Mouse (Mus musculus) forebrain, embryonic 13.5 days (tissue): ENCODE measurements around the gene Gm1043. TPM values are rescaled to one million over a fixed set of nuclear protein-coding genes. Genes with fewer than 3 reads are reported as not detected.

Source experiments
- ATAC-seq: fragments of 200-750 bp; cut with Nextera tagmentation; 2 replicates; pipeline ENCODE4 v1.8.0; 2017
- H3K27ac ChIP-seq: fragments of 300-500 bp; sonication (generic); 2 replicates; pipeline ENCODE4 v1.5.1; 2015; ENCODE audit warnings: inconsistent platforms, mild to moderate bottlenecking, moderate library complexity
- H3K27me3 ChIP-seq: fragments of 300-500 bp; sonication (generic); 2 replicates; pipeline ENCODE4 v1.6.1; 2015; ENCODE audit warnings: mild to moderate bottlenecking, inconsistent platforms
- H3K36me3 ChIP-seq: fragments of 300-500 bp; sonication (generic); 2 replicates; pipeline ENCODE4 v1.6.1; 2015; ENCODE audit warnings: mild to moderate bottlenecking, inconsistent platforms; ENCODE audit not compliant: poor library complexity, severe bottlenecking
- H3K4me1 ChIP-seq: fragments of 300-500 bp; sonication (generic); 2 replicates; pipeline ENCODE4 v1.6.1; 2015; ENCODE audit warnings: inconsistent platforms
- H3K4me2 ChIP-seq: fragments of 300-500 bp; sonication (generic); 2 replicates; pipeline ENCODE4 v1.6.1; 2015; ENCODE audit warnings: inconsistent platforms, mild to moderate bottlenecking, moderate library complexity
- H3K4me3 ChIP-seq: fragments of 300-500 bp; sonication (generic); 2 replicates; pipeline ENCODE4 v1.5.1; 2015; ENCODE audit warnings: mild to moderate bottlenecking, inconsistent platforms
- H3K9ac ChIP-seq: fragments of 300-500 bp; sonication (generic); 2 replicates; pipeline ENCODE4 v1.6.1; 2015; ENCODE audit warnings: mild to moderate bottlenecking, inconsistent platforms
- H3K9me3 ChIP-seq: fragments of 300-500 bp; sonication (generic); replicated peaks from 2 replicates; pipeline ENCODE4 v1.6.1; 2016; ENCODE audit warnings: inconsistent platforms
- WGBS: fragments of 180-500 bp; shearing (Covaris S2); methylation state at CpG from one replicate; pipeline ENCODE4 v1.1.7; 2015; 5-methylcytosine and 5-hydroxymethylcytosine counted together
- polyA plus RNA-seq: library from polyadenylated mRNA; unstranded; fragments of >200 nt; fragmentation: Nextera tagmentation; extraction: Ambion mirVana; gene quantifications from 2 replicates; pipeline ENCODE4 v1.2.1, GENCODE M21; 2015

Gm1043 gene
- polyA plus RNA-seq, 1 experiment from 2014 or later: 0.40 TPM

- Histone ChIP-seq H3K4me1 (no peaks in the 10 kb centered on the region), H3K4me2 (no peak overlapping the region), H3K27ac (no peak overlapping the region), H3K36me3 (no peaks in the 10 kb centered on the region), H3K9me3 (no peaks in the 10 kb centered on the region), H3K9ac (no peak overlapping the region), H3K4me3 (no peak overlapping the region), H3K27me3 (no peaks in the 10 kb centered on the region)
- no peak for ATAC-seq
- 69% methylated on average over 7 of the region's 7 CpGs for WGBS
Observed at GRCm38 (mm10) chr5:37184605-37185004, 99.4 kb downstream of the Gm1043 start.

GRCm38 (mm10) chr5:37190378-37190777, 105.2 kb downstream of the Gm1043 start:
- Histone ChIP-seq H3K9me3 (no peaks in the 10 kb centered on the region), H3K27ac (no peak overlapping the region), H3K4me1 (no peaks in the 10 kb centered on the region), H3K4me2 (no peak overlapping the region), H3K36me3 (no peaks in the 10 kb centered on the region), H3K4me3 (no peak overlapping the region), H3K9ac (no peak overlapping the region), H3K27me3 (0 out of 2 replicates have a peak, but pooled peaks cover 3% of the 10 kb centered on the region)
- WGBS: 80% methylated on average over 5 of the region's 5 CpGs
- no peak for ATAC-seq

- WGBS: 74% methylated on average over 8 of the region's 8 CpGs
- H3K36me3 ChIP-seq: no peaks in the 10 kb centered on the region
- H3K4me3 ChIP-seq: no peak overlapping the region
- H3K9me3 ChIP-seq: no peaks in the 10 kb centered on the region
- H3K4me1 ChIP-seq: peaks cover 26% of the 10 kb centered on the region
- H3K27ac ChIP-seq: no peak overlapping the region
- ATAC-seq: no peak
- no peak overlapping the region for H3K4me2 ChIP-seq
- H3K9ac ChIP-seq: no peak overlapping the region
- H3K27me3 ChIP-seq: 0 out of 2 replicates have a peak, but pooled peaks cover 3% of the 10 kb centered on the region
Observed at GRCm38 (mm10) chr5:37196196-37196595, 111.0 kb downstream of the Gm1043 start.

- no peak for ATAC-seq
- H3K27ac ChIP-seq: no peak overlapping the region
- no peak overlapping the region for H3K4me2 ChIP-seq
- H3K36me3 ChIP-seq: no peaks in the 10 kb centered on the region
- peaks cover 26% of the 10 kb centered on the region for H3K4me1 ChIP-seq
- no peak overlapping the region for H3K9ac ChIP-seq
- H3K27me3 ChIP-seq: 0 out of 2 replicates have a peak, but pooled peaks cover 3% of the 10 kb centered on the region
- WGBS: 76% methylated on average over 10 of the region's 10 CpGs
- H3K4me3 ChIP-seq: no peak overlapping the region
- H3K9me3 ChIP-seq: no peaks in the 10 kb centered on the region
Observed at GRCm38 (mm10) chr5:37196666-37197250, 111.6 kb downstream of the Gm1043 start.

GRCm38 (mm10) chr5:37197423-37197822, 112.3 kb downstream of the Gm1043 start:
- Histone ChIP-seq H3K4me3 (no peak overlapping the region), H3K4me2 (no peak overlapping the region), H3K27me3 (0 out of 2 replicates have a peak, but pooled peaks cover 3% of the 10 kb centered on the region), H3K27ac (no peak overlapping the region), H3K4me1 (peaks cover 26% of the 10 kb centered on the region), H3K9me3 (no peaks in the 10 kb centered on the region), H3K9ac (no peak overlapping the region), H3K36me3 (no peaks in the 10 kb centered on the region)
- no peak for ATAC-seq
- 76% methylated on average over 3 of the region's 3 CpGs for WGBS

GRCm38 (mm10) chr5:37198011-37198688, 113.0 kb downstream of the Gm1043 start:
- peak; percentile 32 for ATAC-seq

GRCm38 (mm10) chr5:37202285-37202684, 117.1 kb downstream of the Gm1043 start:
- Histone ChIP-seq H3K4me1 (peaks cover 15% of the 10 kb centered on the region), H3K27ac (no peak overlapping the region), H3K4me2 (no peak overlapping the region), H3K27me3 (no peaks in the 10 kb centered on the region), H3K9ac (no peak overlapping the region), H3K36me3 (no peaks in the 10 kb centered on the region), H3K4me3 (no peak overlapping the region), H3K9me3 (no peaks in the 10 kb centered on the region)
- WGBS: 31% methylated on average over 1 of the region's 1 CpGs
- no peak for ATAC-seq

More at GRCm38 (mm10) chr5:37198011-37198688, 113.0 kb downstream of the Gm1043 start:
- no peaks in the 10 kb centered on the region for H3K36me3 ChIP-seq
- H3K4me3 ChIP-seq: no peak overlapping the region
- H3K27ac ChIP-seq: peak overlapping the region; percentile 37; the same call in 1 of the 2 replicates
- no peaks in the 10 kb centered on the region for H3K27me3 ChIP-seq
- H3K9ac ChIP-seq: no peak overlapping the region
- no peak overlapping the region for H3K4me2 ChIP-seq
- WGBS: 37% methylated on average over 2 of the region's 2 CpGs
- peaks cover 26% of the 10 kb centered on the region for H3K4me1 ChIP-seq
- H3K9me3 ChIP-seq: no peaks in the 10 kb centered on the region

- Histone ChIP-seq H3K9me3 (no peaks in the 10 kb centered on the region), H3K4me3 (no peak overlapping the region), H3K4me1 (no peaks in the 10 kb centered on the region), H3K27ac (no peak overlapping the region), H3K36me3 (no peaks in the 10 kb centered on the region), H3K27me3 (no peaks in the 10 kb centered on the region), H3K9ac (no peak overlapping the region), H3K4me2 (no peak overlapping the region)
- WGBS: 86% methylated on average over 7 of the region's 7 CpGs
- ATAC-seq: no peak
Observed at GRCm38 (mm10) chr5:37204886-37205285, 119.7 kb downstream of the Gm1043 start.

GRCm38 (mm10) chr5:37205420-37205819, 120.2 kb downstream of the Gm1043 start:
- Histone ChIP-seq H3K27ac (no peak overlapping the region), H3K4me2 (no peak overlapping the region), H3K9me3 (no peaks in the 10 kb centered on the region), H3K4me1 (no peaks in the 10 kb centered on the region), H3K27me3 (no peaks in the 10 kb centered on the region), H3K9ac (no peak overlapping the region), H3K36me3 (no peaks in the 10 kb centered on the region), H3K4me3 (no peak overlapping the region)
- ATAC-seq: no peak
- WGBS: 93% methylated on average over 1 of the region's 1 CpGs

- no peak for ATAC-seq
Observed at GRCm38 (mm10) chr5:37206364-37206763, 121.2 kb downstream of the Gm1043 start.

GRCm38 (mm10) chr5:37212938-37213708, 128.0 kb downstream of the Gm1043 start:
- Histone ChIP-seq H3K27ac (no peak overlapping the region), H3K9me3 (no peaks in the 10 kb centered on the region), H3K36me3 (no peaks in the 10 kb centered on the region), H3K4me1 (no peaks in the 10 kb centered on the region), H3K4me2 (no peak overlapping the region), H3K9ac (no peak overlapping the region), H3K27me3 (no peaks in the 10 kb centered on the region; the same call in 1 of the 2 replicates), H3K4me3 (no peak overlapping the region)
- 82% methylated on average over 9 of the region's 9 CpGs for WGBS
- ATAC-seq: no peak

More at GRCm38 (mm10) chr5:37206364-37206763, 121.2 kb downstream of the Gm1043 start:
- no peaks in the 10 kb centered on the region for H3K36me3 ChIP-seq
- no peaks in the 10 kb centered on the region; the same call in 1 of the 2 replicates for H3K27me3 ChIP-seq
- 53% methylated on average over 2 of the region's 2 CpGs for WGBS
- no peak overlapping the region for H3K27ac ChIP-seq
- no peaks in the 10 kb centered on the region for H3K4me1 ChIP-seq
- H3K4me2 ChIP-seq: no peak overlapping the region
- H3K4me3 ChIP-seq: no peak overlapping the region
- H3K9me3 ChIP-seq: no peaks in the 10 kb centered on the region
- H3K9ac ChIP-seq: no peak overlapping the region

GRCm38 (mm10) chr5:37213709-37214103, 128.5 kb downstream of the Gm1043 start:
- no peak overlapping the region for H3K9ac ChIP-seq
- H3K27me3 ChIP-seq: no peaks in the 10 kb centered on the region; the same call in 1 of the 2 replicates
- H3K27ac ChIP-seq: no peak overlapping the region
- no peaks in the 10 kb centered on the region for H3K4me1 ChIP-seq
- no peaks in the 10 kb centered on the region for H3K9me3 ChIP-seq
- no peak overlapping the region for H3K4me3 ChIP-seq
- WGBS: 82% methylated on average over 4 of the region's 4 CpGs
- no peaks in the 10 kb centered on the region for H3K36me3 ChIP-seq
- no peak for ATAC-seq
- H3K4me2 ChIP-seq: no peak overlapping the region
